Mouse (Mus musculus) limb, embryonic 14.5 days (tissue): ENCODE measurements around the gene Ccdc141. TPM values are rescaled to one million over a fixed set of nuclear protein-coding genes. Genes with fewer than 3 reads are reported as not detected.

Experiments
- ATAC-seq: fragments of 200-750 bp; cut with Nextera tagmentation; 2 replicates; pipeline ENCODE4 v1.8.0; 2017; ENCODE audit warnings: low read depth, moderate number of reproducible peaks, moderate TSS enrichment; ENCODE audit not compliant: low FRiP score
- DNase-seq: peaks from one replicate; pipeline ENCODE4 v3.0.0-alpha.2; 2015; ENCODE audit warnings: low spot score
- H3K27ac ChIP-seq: fragments of 300-500 bp; sonication (generic); replicated peaks from 2 replicates; pipeline ENCODE4 v1.5.1; 2014; ENCODE audit warnings: low read depth, mild to moderate bottlenecking, low read length, moderate library complexity, mixed read lengths
- H3K27me3 ChIP-seq: fragments of 300-500 bp; sonication (generic); 2 replicates; pipeline ENCODE4 v1.6.1; 2014; ENCODE audit warnings: low read length, mixed read lengths; ENCODE audit not compliant: control insufficient read depth, insufficient read depth
- H3K36me3 ChIP-seq: fragments of 300-500 bp; sonication (generic); 2 replicates; pipeline ENCODE4 v1.6.1; 2014; ENCODE audit warnings: mild to moderate bottlenecking, low read length, moderate library complexity, mixed read lengths; ENCODE audit not compliant: control insufficient read depth, insufficient read depth
- H3K4me1 ChIP-seq: fragments of 300-500 bp; sonication (generic); 2 replicates; pipeline ENCODE4 v1.6.1; 2014; ENCODE audit warnings: antibody characterized with exemption, low read length, mixed read lengths; ENCODE audit not compliant: control insufficient read depth, insufficient read depth
- H3K4me2 ChIP-seq: fragments of 300-500 bp; sonication (generic); replicated peaks from 2 replicates; pipeline ENCODE4 v1.6.1; 2014; ENCODE audit warnings: low read depth, mild to moderate bottlenecking, low read length, moderate library complexity; ENCODE audit not compliant: severe bottlenecking
- H3K4me3 ChIP-seq: fragments of 300-500 bp; sonication (generic); replicated peaks from 2 replicates; pipeline ENCODE4 v1.5.1; 2014; ENCODE audit warnings: low read length
- H3K9ac ChIP-seq: fragments of 300-500 bp; sonication (generic); 2 replicates; pipeline ENCODE4 v1.6.1; 2014; ENCODE audit warnings: mild to moderate bottlenecking, low read depth, low read length, moderate library complexity; ENCODE audit not compliant: severe bottlenecking
- H3K9me3 ChIP-seq: fragments of 300-500 bp; sonication (generic); 2 replicates; pipeline ENCODE4 v1.6.1; 2016; ENCODE audit warnings: low read length; ENCODE audit not compliant: control insufficient read depth
- POLR2A ChIP-seq: fragments of 200-500 bp; IDR thresholded peaks from 2 replicates; pipeline ENCODE4 v1.8.0; 2012; ENCODE audit warnings: inconsistent platforms, mild to moderate bottlenecking, moderate library complexity, borderline replicate concordance; ENCODE audit not compliant: insufficient read depth, insufficient read length; ENCODE audit errors: extremely low read depth
- WGBS: fragments of 180-500 bp; shearing (Covaris S2); extraction: QIAGEN DNeasy Blood & Tissue Kit; methylation state at CpG from one replicate; pipeline ENCODE4 v1.1.7; 2014; 5-methylcytosine and 5-hydroxymethylcytosine counted together
- polyA plus RNA-seq, 2 experiments: library from polyadenylated mRNA; depleted of rRNA in 1 of 2; stranded (reverse) in 1 of 2; unstranded in 1 of 2; fragments of >200 nt; fragmentation: Nextera tagmentation in 1 of 2; extraction: Ambion mirVana in 1 of 2; gene quantifications; 2 replicates each; pipeline versions ENCODE4 v1.2.1 to v1.2.3; 2012 to 2014

Ccdc141 gene
- polyA plus RNA-seq, 2 experiments: 8.9 to 14.5 TPM

DNA sequence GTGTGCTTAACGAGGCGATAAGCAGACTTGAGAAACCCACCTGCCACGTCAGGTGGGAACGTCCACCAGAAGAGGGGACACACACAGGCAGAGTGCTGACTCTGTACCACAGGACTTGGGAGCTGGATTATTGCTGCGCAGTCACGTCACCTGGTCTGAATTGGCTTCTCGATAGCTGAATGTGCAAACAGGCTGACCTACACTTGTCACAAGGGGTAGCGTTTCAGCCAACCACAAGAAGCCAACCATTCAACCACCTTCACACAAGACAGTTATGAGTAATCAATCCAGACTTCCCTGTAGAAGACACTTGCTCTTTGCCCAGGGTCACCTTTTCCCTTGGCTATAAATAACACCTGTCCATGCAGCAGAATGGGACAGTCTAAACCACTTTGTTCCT lies 56.6 kb downstream of the Ccdc141 start:
- Histone ChIP-seq H3K4me3 (no peak overlapping the region), H3K4me2 (no peak overlapping the region), H3K27me3 (no peaks in the 10 kb centered on the region), H3K27ac (no peak overlapping the region), H3K4me1 (no peaks in the 10 kb centered on the region), H3K9me3 (no peaks in the 10 kb centered on the region), H3K9ac (no peak overlapping the region), H3K36me3 (no peaks in the 10 kb centered on the region)
- DNase-seq (no peak), ATAC-seq (0 out of 2 replicates have a peak, but pooled peaks have one; percentile 15)
- 68% methylated on average over 8 of the region's 8 CpGs for WGBS
- no peak for TF ChIP-seq POLR2A

DNA sequence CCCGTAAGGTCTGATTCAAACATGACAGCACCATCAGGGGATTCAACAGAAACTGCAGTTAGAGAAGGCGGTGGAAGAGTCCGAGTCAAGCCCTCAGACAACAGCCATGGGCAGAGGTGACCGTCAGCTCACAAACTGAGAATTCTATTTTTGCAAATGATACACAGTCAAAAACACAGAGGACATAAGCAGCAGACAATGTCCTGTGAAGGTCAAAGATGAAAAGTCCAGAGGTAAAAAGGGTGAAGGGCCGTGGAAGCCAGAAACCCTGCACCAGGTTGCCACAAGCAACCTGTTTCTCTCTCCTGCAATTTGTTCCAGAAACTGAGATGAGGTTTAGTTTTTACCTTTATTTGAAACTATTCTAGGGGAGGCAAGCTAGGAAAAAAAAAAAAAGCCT lies 57.4 kb downstream of the Ccdc141 start:
- 89% methylated on average over 5 of the region's 5 CpGs for WGBS
- H3K9ac ChIP-seq: no peak overlapping the region
- no peaks in the 10 kb centered on the region for H3K36me3 ChIP-seq
- DNase-seq: no peak
- H3K27ac ChIP-seq: no peak overlapping the region
- H3K4me3 ChIP-seq: no peak overlapping the region
- no peaks in the 10 kb centered on the region for H3K27me3 ChIP-seq
- no peak for TF ChIP-seq POLR2A
- no peak for ATAC-seq
- H3K9me3 ChIP-seq: no peaks in the 10 kb centered on the region
- H3K4me2 ChIP-seq: no peak overlapping the region
- no peaks in the 10 kb centered on the region for H3K4me1 ChIP-seq

DNA sequence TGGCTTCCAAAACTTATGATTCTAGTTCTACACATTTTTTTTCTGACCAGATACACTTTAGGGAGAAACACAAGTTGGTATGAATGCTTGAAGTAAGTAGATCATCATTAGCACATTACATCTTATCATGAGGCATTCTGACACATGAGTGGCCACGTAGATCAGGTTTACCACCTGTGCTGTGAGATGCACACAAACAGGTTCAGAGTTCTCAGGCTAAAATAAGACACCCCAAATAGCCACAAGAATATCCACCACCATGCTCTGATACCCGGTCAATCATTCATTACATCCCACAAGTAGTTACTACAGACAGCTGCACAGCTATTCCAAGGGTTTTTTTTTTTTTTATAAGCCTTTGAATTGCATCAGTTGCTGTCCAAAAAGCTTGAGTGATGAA lies 59.3 kb downstream of the Ccdc141 start:
- 79% methylated on average over 2 of the region's 2 CpGs for WGBS
- no peak overlapping the region for H3K27ac ChIP-seq
- H3K9me3 ChIP-seq: no peaks in the 10 kb centered on the region
- ATAC-seq (no peak), DNase-seq (no peak)
- no peaks in the 10 kb centered on the region for H3K4me1 ChIP-seq
- no peak overlapping the region for H3K4me2 ChIP-seq
- H3K27me3 ChIP-seq: no peaks in the 10 kb centered on the region
- no peak for TF ChIP-seq POLR2A
- no peak overlapping the region for H3K4me3 ChIP-seq
- H3K9ac ChIP-seq: no peak overlapping the region
- H3K36me3 ChIP-seq: no peaks in the 10 kb centered on the region

DNA sequence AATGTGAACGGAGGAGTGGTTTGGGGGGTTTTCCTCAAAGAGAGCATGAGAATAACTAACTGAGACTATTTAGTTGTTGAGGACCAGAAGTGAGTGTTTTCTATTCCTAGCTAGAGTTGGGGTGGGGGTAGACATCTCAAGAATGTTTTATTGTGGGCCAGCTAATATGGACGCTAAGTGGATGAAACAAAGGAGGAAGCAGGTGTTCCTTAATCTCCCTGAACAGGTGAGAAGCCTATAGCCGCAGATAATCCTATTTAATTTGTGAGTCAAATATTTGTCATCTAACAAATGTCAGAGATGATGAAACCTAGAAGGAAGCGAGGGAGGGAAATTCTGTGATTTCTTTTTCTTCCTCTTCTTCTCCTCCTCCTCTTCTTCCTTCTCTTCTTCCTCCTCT lies 60.1 kb downstream of the Ccdc141 start:
- 74% methylated on average over 4 of the region's 4 CpGs for WGBS
- H3K4me2 ChIP-seq: no peak overlapping the region
- ATAC-seq (no peak), DNase-seq (no peak)
- H3K27me3 ChIP-seq: no peaks in the 10 kb centered on the region
- no peaks in the 10 kb centered on the region for H3K36me3 ChIP-seq
- H3K4me3 ChIP-seq: no peak overlapping the region
- no peak for TF ChIP-seq POLR2A
- no peaks in the 10 kb centered on the region for H3K9me3 ChIP-seq
- no peak overlapping the region for H3K9ac ChIP-seq
- H3K27ac ChIP-seq: no peak overlapping the region
- no peaks in the 10 kb centered on the region for H3K4me1 ChIP-seq

DNA sequence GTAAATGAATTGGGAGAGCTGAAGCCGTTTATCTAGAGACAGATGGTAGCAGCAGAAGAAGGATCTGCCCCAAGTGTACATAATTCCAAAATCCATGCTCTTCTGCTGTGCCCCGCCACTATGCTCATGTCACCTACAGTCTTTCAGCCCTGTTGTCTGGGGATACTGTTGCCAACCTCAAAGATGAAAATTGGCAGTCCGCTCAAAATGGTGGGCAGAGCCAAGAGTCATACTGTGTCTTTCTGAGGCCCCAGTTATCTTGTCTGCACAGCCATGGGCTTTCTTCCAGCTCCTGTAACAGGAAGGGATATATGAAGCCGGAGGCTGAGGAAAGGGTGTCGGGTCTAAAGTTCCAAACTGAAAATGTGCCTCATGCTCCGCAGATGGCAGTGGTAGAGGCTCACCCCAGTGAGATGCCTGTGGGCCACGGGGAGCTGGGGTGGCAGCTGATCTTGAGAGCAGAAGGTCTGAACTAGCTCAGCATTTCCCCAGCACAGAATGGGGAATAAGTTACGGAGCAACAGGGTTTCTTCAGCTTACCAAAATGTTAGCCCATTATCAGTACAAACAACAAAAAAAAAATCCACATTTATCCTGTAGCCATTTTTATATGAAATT lies 60.8 kb downstream of the Ccdc141 start:
- H3K9me3 ChIP-seq: no peaks in the 10 kb centered on the region
- no peak overlapping the region for H3K4me3 ChIP-seq
- no peak overlapping the region for H3K9ac ChIP-seq
- WGBS: 88% methylated on average over 8 of the region's 8 CpGs
- H3K27me3 ChIP-seq: no peaks in the 10 kb centered on the region
- no peak for ATAC-seq
- no peaks in the 10 kb centered on the region for H3K4me1 ChIP-seq
- H3K36me3 ChIP-seq: no peaks in the 10 kb centered on the region
- H3K4me2 ChIP-seq: no peak overlapping the region
- no peak for DNase-seq
- TF ChIP-seq POLR2A: no peak
- H3K27ac ChIP-seq: no peak overlapping the region

DNA sequence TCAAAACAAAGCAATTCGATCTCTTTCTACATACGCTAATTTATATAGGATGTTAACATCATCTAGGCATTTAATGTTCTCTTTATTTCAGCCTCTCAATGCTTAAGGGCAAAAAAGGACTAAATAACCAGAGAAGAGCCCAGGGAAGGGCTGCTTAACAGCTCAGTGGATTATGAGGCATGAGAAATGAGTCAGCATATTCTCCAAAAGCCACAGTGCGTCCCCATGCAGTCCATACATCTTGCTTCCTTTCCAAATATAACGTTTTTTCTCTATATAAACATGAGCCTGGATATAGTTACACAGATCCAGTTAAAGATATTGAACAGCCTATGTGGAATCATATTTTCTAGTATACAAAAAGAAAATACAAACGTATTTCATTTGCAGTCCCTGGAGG lies 61.9 kb downstream of the Ccdc141 start:
- Histone ChIP-seq H3K4me3 (no peak overlapping the region), H3K4me2 (no peak overlapping the region), H3K36me3 (no peaks in the 10 kb centered on the region), H3K27me3 (no peaks in the 10 kb centered on the region), H3K27ac (no peak overlapping the region), H3K9ac (no peak overlapping the region), H3K4me1 (no peaks in the 10 kb centered on the region), H3K9me3 (no peaks in the 10 kb centered on the region)
- TF ChIP-seq POLR2A: no peak
- ATAC-seq (no peak), DNase-seq (no peak)
- WGBS: 78% methylated on average over 5 of the region's 5 CpGs
